Mouse (Mus musculus): ENCODE measurements at regions not wholly inside any gene's neighbourhood (a gene's known extent, or its start where the extent isn't known, plus 50 kb on each side); places are given as distances from the start of the nearest gene placed in this dataset.
A peak's percentile ranks its signal among the peaks of the same experiment; 100 is the strongest.
"Not testable (repeated sequence)": the region's sequence is repeated elsewhere in the genome, so short reads cannot be mapped to it uniquely, and the experiment has no call there.

GRCm38 (mm10) chr10:55485396-55486025 lies 621.2 kb upstream of the Msl3l2 start:
- not testable (repeated sequence) for DNase-seq (ENCODE audit: low read depth, low spot score)

DNA sequence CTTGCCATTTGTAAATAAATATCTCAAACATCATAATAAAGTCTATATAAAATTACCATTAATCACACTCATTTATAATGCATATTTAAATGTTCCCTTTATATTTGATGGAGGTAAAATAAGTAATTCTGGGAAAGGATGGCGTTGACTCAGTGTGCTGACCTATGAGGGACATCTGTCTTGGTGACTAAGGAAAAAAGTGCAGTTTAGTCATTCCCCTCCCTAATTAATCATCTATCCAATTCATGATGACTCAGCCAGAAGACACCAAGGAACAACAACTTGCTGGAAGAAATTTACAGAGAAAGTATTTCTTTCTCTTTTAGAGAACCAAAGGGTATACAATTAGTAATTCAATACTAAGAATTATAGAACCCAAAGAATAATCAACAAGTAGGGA lies 584.0 kb upstream of the Msl3l2 start:
- DNase-seq (ENCODE audit: low read depth, low spot score): no peak

DNA sequence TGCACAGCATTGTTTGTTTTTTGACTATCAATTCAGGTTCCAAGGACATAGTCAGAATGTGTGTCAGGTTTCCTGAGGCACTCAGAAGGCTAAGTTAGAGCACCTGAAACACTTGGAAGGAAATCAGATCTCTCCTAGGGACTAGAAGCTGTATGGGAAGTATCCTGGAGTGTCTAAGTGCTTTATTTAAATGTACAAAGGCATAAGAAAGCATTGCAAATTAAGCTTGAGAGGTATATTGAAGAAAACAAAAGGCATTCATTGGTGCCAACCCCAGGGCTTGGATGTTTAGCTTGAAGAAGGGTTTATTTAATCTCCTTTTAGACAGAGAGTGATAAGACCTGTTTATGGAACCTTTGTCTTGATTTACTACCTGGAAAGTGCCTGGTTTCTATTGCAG lies 569.3 kb upstream of the Msl3l2 start:
- DNase-seq (ENCODE audit: low read depth, low spot score): peak; percentile 51

DNA sequence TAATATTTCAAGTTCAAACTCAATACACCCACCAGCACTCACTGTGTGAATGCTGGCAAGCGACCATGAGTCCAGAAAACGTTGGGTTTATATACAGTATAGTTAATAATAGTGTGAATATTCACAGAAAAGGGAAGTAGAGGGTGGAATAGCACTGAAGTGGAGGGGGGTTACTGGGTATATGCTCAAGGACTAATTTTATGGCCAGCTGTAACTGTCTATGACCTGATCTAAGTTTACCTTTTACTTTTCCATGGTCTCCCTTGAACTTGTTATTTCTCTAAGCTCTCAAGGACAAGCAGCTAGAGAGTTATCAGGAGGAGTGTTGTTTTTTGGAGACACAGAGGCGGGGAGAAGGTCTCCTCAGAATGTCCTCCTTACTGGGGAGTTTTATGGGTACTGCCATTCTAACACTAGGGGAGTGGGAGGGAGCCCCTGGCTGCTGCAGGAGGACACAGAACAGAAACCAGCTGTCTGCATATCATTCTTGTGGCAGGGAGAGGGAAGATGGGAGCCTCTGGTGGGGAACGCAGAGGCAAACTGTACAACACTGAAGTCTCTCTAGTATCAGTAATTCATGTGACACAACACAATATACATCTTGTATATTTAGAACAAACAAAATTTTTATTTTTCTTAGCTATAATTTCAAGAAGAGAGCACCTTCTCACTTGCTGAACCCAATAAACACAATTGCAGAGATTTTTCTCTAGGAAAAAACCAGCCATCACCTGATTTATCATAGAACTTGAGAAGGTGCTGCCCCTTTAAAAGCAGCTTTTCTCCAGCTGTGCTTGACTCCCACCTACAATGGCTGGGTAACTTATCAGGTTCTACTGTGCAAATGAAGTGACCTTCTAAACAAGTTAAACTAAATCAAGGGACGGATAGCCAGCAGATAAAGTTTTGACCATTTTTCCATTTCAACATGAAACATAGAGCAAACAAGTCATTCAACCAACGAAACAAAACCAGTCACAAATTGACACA lies 560.0 kb upstream of the Msl3l2 start:
- DNase-seq (ENCODE audit: low read depth, low spot score): no peak

GRCm38 (mm10) chr10:55564961-55565360 lies 541.8 kb upstream of the Msl3l2 start:
- DNase-seq (ENCODE audit: low read depth, low spot score): no peak

DNA sequence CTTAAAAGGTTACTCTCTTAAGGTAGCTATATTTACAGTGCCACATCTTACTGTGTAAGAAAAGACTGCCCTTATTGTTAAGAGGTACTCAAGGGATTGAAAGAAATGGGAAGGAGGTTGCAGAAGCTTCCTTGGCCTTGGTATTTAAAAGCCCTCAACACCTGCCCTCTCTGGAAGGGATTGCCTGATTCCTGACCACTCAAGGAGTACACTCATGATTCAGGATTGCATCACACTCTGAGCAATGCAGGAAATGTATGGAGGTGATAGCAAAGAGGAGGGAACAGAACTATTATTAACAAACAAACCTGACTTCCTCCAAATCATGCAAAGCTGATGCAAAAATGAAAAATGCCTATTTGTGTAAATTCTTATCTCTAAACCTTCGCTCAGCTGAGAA lies 534.0 kb upstream of the Msl3l2 start:
- DNase-seq (ENCODE audit: low read depth, low spot score): no peak

DNA sequence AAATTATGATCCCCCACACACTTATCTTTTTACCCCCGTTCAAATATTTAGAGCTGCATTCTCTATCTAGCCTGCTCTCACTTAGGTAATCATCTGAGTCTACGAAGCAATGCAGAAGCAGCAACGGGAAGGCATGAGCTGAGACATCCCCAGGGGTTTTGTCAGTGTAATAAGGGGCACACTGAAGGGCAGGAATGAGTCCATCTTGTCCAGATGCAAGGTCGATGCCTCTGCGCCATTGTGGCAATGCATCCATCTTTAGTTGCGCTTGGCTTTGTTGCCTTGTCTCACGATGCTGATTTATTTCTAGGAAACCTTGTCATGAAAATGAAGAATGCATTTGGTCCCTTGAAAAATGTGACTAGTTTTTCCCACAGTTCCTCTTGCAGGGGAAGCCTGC lies 515.7 kb upstream of the Msl3l2 start:
- no peak for DNase-seq (ENCODE audit: low read depth, low spot score)

DNA sequence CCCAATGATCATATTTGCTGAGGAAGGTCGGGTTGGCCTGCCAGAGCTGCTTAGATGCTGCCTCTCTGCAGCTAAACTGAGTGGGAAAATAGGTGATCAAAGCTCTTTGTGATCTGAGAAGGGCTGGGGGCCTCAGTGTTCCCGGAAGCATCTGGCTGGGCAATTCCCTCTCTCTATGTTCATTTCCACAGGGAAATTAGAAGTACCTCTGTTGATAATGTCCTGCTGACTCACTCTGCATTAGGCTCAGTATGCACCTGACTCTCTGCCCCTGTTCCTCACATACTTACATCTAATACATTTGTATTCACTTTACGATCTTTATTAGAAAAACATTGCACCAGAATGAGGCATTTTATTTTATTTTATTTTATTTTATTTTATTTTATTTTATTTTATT lies 514.8 kb upstream of the Msl3l2 start:
- no peak for DNase-seq (ENCODE audit: low read depth, low spot score)

DNA sequence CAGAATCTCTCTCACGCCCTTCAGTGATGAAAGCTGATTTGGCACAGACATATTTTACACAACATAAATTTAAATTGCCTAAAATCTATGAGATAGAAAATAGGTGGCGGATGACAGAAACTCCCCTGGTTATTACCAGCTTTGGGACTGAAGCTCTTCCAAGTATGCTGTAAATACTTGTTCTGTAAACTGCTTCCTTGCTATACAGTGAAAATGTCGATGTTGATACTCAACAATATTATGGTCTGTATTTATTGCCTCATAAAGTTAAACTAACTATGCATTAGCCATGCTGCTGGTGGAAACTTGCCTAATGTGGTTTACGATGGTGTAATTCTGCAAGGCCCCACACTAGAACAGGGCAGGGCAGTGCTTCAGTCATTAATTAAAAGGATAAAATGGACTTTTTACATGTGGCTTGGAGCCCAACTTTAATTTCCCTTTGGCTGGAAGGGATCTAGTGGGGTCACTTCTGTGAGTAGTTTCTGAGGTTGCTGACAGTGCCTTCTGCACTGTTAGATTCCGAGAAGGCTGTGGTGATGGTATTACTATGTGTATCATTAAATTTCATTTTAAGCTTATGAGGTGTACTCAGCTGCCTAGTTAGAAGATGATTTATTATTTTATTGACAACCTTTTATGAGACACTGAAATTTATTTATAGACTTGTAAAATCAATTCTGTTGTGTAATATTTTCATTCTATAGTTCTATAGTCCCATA lies 482.0 kb upstream of the Msl3l2 start:
- no peak for DNase-seq (ENCODE audit: low read depth, low spot score)

- DNase-seq (ENCODE audit: low read depth, low spot score): no peak
These were observed 465.4 kb upstream of the Msl3l2 start for GRCm38 (mm10) chr10:55641332-55641731.

Measured in ZHBTc4 (cell line).